Mouse (Mus musculus) embryonic fibroblast, embryonic 13.5 days (primary cell): ENCODE results near the gene Brpf1. TPM values are rescaled to one million over a fixed set of nuclear protein-coding genes. Genes with fewer than 3 reads are reported as not detected.

Experiments used
- H3K27ac ChIP-seq: 2 replicates; pipeline ENCODE4 v1.5.1; 2012; ENCODE audit warnings: low read length, control low read depth, inconsistent platforms; ENCODE audit not compliant: insufficient read depth
- H3K4me1 ChIP-seq: 2 replicates; pipeline ENCODE4 v1.6.1; 2011; ENCODE audit warnings: low read length; ENCODE audit not compliant: control insufficient read depth, insufficient read depth
- H3K4me3 ChIP-seq: 2 replicates; pipeline ENCODE4 v1.5.1; 2011; ENCODE audit warnings: mild to moderate bottlenecking, control low read depth, low read length; ENCODE audit not compliant: insufficient read depth
- CTCF ChIP-seq: IDR thresholded peaks from 2 replicates; pipeline ENCODE4 v1.5.1; 2011; ENCODE audit warnings: mild to moderate bottlenecking, control low read depth, low read length, moderate library complexity, borderline replicate concordance; ENCODE audit not compliant: insufficient read depth
- POLR2A ChIP-seq: IDR thresholded peaks from 2 replicates; pipeline ENCODE4 v1.6.1; 2011; ENCODE audit warnings: low read depth, mild to moderate bottlenecking, control low read depth, low read length, moderate library complexity
- polyA plus RNA-seq: library from polyadenylated mRNA; stranded (reverse); fragments of >200 nt; gene quantifications from 2 replicates; pipeline ENCODE4 v1.2.4, GENCODE M21; 2011; ENCODE audit warnings: low read depth; ENCODE audit not compliant: missing spikeins, insufficient read length

The Brpf1 gene
- polyA plus RNA-seq, 1 experiment: 16.5 TPM

DNA sequence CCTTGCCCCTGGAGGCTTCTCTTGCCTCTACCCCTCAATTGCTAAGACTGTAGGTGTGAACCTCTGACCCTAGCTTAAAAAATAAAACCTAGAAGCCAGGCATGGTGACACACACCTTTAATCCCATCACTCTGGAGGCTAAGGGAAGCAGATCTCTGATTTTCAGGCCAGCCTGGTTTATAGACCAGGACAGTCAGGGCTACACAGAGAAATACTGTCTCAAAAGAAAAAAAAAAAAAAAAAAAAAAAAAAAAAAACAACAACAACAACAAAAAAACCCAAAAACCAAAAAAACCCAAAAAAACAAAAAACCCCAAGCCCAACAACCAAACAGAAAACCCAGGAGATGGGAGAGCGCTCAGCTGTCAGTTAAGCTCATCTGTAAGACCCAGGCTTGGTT is 60.6 kb downstream of the Brpf1 start:
- Histone ChIP-seq H3K4me1 (no peaks in the 10 kb centered on the region), H3K4me3 (no peak overlapping the region), H3K27ac (no peak overlapping the region)
- TF ChIP-seq POLR2A (no peak), CTCF (no peak)

DNA sequence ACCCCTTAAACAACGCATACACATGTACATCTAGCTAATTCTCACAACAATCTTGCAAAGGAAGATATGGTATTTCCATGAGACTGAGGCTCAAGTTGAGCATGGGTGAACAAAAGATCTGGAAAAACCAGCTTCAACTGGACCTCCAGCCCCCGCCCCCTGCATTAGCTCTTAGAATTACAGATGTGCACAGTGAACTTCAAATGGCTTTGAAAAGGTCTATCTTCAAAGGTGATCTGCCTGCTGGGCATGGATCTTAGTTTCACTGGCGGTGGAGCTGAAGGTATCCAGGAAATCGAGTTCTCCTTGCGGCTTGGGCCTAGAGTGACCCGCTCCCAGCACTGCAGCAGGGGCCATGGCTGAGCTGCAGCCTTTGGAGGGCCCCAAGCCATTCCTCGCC is 61.2 kb downstream of the Brpf1 start:
- TF ChIP-seq POLR2A (no peak), CTCF (no peak)
- no peak overlapping the region for H3K4me3 ChIP-seq
- H3K4me1 ChIP-seq: no peaks in the 10 kb centered on the region
- no peak overlapping the region for H3K27ac ChIP-seq

DNA sequence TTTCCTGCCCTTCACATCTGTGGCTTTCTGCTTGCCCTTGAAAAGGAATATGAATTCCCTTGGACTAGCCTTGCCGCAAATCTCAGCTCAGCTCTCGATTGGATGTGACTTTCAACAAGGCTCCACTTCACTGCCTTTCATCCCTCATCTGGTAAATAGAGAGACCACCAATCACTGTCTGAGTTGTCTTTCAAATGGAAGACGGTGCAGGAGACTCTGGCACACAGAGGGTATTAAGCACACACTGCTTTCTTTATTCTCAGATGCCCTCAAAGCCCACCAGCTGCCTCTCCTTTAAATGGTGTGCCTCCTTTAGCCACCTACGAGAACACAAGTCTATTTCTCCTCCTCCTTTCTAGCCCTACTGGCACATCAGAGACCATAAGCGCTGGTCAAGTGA is 61.6 kb downstream of the Brpf1 start:
- H3K4me3 ChIP-seq: no peak overlapping the region
- no peaks in the 10 kb centered on the region for H3K4me1 ChIP-seq
- H3K27ac ChIP-seq: no peak overlapping the region
- TF ChIP-seq CTCF: no peak
- no peak for TF ChIP-seq POLR2A

DNA sequence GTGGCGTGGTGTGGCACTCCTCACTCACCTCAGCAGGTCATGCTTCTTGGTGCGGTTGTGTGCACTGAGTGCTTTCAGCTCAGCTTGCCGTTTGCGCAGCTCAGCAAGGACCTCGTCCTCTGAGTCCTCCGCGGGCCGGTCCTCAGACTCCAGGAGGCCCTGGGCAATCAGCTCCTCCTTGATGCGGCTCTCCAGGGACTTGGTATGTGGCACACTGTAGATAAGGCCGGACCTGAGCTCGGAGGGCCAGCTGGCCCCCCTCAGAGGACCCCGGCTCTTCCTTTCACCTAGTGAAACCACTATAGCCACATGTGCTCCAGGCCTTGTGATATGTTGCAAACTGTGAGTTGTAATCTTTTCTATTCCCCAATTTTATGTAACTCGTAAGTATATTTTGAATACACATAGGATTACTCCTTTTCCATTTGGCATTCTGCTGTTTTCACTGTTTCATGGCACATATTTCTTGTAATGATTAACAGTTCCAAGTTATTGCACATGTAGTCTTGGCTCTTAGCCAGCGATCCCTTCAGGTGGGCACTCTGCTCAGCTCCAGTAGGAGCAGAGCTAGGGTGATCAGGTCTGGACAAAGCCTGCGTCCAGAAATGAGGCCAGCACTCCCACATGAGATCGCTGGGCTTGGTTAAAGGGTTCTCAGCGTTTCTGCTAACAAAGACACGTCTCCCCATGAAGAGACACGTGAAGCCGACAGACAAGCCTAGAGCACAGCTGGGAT is 63.4 kb downstream of the Brpf1 start:
- TF ChIP-seq CTCF: no peak
- TF ChIP-seq POLR2A: no peak
- no peak overlapping the region for H3K27ac ChIP-seq

DNA sequence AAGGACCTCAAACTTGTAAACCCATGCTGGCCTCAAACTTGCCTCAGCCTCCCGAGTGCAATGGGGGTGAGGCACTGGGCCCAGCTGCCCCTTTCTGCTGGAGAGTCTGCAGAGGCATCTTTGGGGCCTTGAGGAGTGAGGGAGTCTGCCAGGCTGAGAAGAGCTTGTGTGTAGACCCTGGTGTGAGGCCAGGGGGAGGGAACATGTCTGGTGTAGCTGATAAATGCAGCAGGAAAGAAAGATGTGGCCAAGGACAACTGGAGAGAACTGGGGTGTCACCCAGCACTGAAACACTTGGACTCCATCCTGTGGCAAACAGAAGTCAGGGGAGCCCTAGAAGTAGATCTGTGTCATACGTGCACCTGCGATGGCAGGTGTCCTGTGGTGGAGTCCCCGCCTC is 66.6 kb downstream of the Brpf1 start:
- no peak for TF ChIP-seq CTCF
- TF ChIP-seq POLR2A: no peak
- no peak overlapping the region for H3K4me3 ChIP-seq
- H3K4me1 ChIP-seq: no peaks in the 10 kb centered on the region
- H3K27ac ChIP-seq: no peak overlapping the region

More for the DNA sequence above, 63.4 kb downstream of the Brpf1 start:
- no peaks in the 10 kb centered on the region for H3K4me1 ChIP-seq
- H3K4me3 ChIP-seq: no peak overlapping the region

Other genes starting within 250 kb of the Brpf1 start
- 128 and 154 TPM in 2 replicates for gene Setd5, start 229.8 kb upstream of the Brpf1 start, polyA plus RNA-seq
- 0.22 and 0.39 TPM in 2 replicates for gene Lhfpl4, start 111.8 kb upstream of the Brpf1 start, polyA plus RNA-seq
- 17.6 and 19.7 TPM in 2 replicates for gene Mtmr14, start 69.3 kb upstream of the Brpf1 start, polyA plus RNA-seq
- 0.25 TPM in 1 of 2 replicates, not detected in the other for gene Cpne9, start 24.8 kb upstream of the Brpf1 start, polyA plus RNA-seq
- gene Ogg1, start 19.8 kb downstream of the Brpf1 start, polyA plus RNA-seq: 20.9 and 24.3 TPM in 2 replicates
- gene Camk1, start 36.8 kb downstream of the Brpf1 start, polyA plus RNA-seq: 56.3 and 66.6 TPM in 2 replicates
- gene Tada3, start 70.7 kb downstream of the Brpf1 start, polyA plus RNA-seq: 26.0 and 31.5 TPM in 2 replicates
- gene Arpc4, start 71.0 kb downstream of the Brpf1 start, polyA plus RNA-seq: 179 and 247 TPM in 2 replicates
- gene Ttll3, start 82.1 kb downstream of the Brpf1 start, polyA plus RNA-seq: 6.6 and 7.7 TPM in 2 replicates
- 7.7 and 8.0 TPM in 2 replicates for gene Rpusd3, start 112.2 kb downstream of the Brpf1 start, polyA plus RNA-seq
- gene Cidec, start 128.6 kb downstream of the Brpf1 start, polyA plus RNA-seq: not detected in 2 replicates
- 48.6 and 48.9 TPM in 2 replicates for gene Jagn1, start 135.4 kb downstream of the Brpf1 start, polyA plus RNA-seq
- gene Il17re, start 151.3 kb downstream of the Brpf1 start, polyA plus RNA-seq: not detected in 2 replicates
- 20.7 and 23.5 TPM in 2 replicates for gene Il17rc, start 164.3 kb downstream of the Brpf1 start, polyA plus RNA-seq
- 27.5 and 34.4 TPM in 2 replicates for gene Creld1, start 176.2 kb downstream of the Brpf1 start, polyA plus RNA-seq
- not detected in 2 replicates for gene Prrt3, start 194.8 kb downstream of the Brpf1 start, polyA plus RNA-seq
- gene Emc3, start 224.5 kb downstream of the Brpf1 start, polyA plus RNA-seq: 79.5 and 90.5 TPM in 2 replicates
- gene Fancd2, start 224.5 kb downstream of the Brpf1 start, polyA plus RNA-seq: 9.2 and 15.6 TPM in 2 replicates